ENCODE assay signal across 30 mouse cellular contexts in genomic region chr16:58738205-58738604, GRCm38 (mm10). TPM values are rescaled to one million over a fixed set of nuclear protein-coding genes. Genes with fewer than 3 reads are reported as not detected.
DNase-seq lines count a peak whose midpoint lies in the region; ATAC-seq and TF ChIP-seq lines count a peak whose summit lies in the region.
"Had no signal": no experiment of that assay in that cellular context is flagged by ENCODE, and none has a peak within 500 bp of the region (broad histone marks: within the 10 kb centered on the region; RNA-seq: fewer than 3 reads in every experiment).

No protein-coding gene starts in this region.

- no peak overlapping the region for H3K27ac ChIP-seq in heart, adult 2 months
- H3K27ac ChIP-seq: embryonic facial prominence, embryonic 10.5 days; forebrain, embryonic 12.5 days; hindbrain, embryonic 10.5 days; hindbrain, postnatal 0 days; limb, embryonic 13.5 days; liver, embryonic 13.5 days; macrophage; midbrain, embryonic 13.5 days; neural tube, embryonic 15.5 days; stomach, embryonic 15.5 days had no signal

- H3K9ac ChIP-seq in heart, adult 2 months (ENCODE audit: low read depth, low read length) = no peak overlapping the region
- H3K9ac ChIP-seq: forebrain, embryonic 12.5 days; limb, embryonic 13.5 days; liver, embryonic 13.5 days; lung, embryonic 14.5 days; midbrain, embryonic 13.5 days; neural tube, embryonic 15.5 days; stomach, embryonic 15.5 days had no signal

- no peaks in the 10 kb centered on the region for H3K27me3 ChIP-seq in heart, adult 2 months (ENCODE audit: control insufficient read depth, insufficient read depth, low read length)
- no peaks in the 10 kb centered on the region for H3K27me3 ChIP-seq in E14TG2a.4 (ENCODE audit: insufficient read depth, low read length)
- H3K27me3 ChIP-seq: forebrain, embryonic 12.5 days; limb, embryonic 13.5 days; liver, embryonic 13.5 days; midbrain, embryonic 13.5 days; neural tube, embryonic 15.5 days; stomach, embryonic 15.5 days had no signal

- 83% methylated on average over 4 of the region's 4 CpGs for WGBS in heart, adult 2 months

- H3K79me2 ChIP-seq in heart, adult 2 months (replicated peaks; ENCODE audit: control insufficient read depth, insufficient read depth, low read length) = no peaks in the 10 kb centered on the region

- H3K36me3 ChIP-seq in heart, adult 2 months (ENCODE audit: control insufficient read depth, insufficient read depth, low read length) = no peaks in the 10 kb centered on the region
- H3K36me3 ChIP-seq in E14TG2a.4 (ENCODE audit: insufficient read depth, low read length) = peaks cover 7% of the 10 kb centered on the region

- no peak for TF ChIP-seq EP300 in heart, adult 2 months (IDR thresholded peaks at IDR 0.05; ENCODE audit: insufficient read depth, low read depth, low read length)

- 0 out of 2 replicates have a peak, but pooled peaks have one; percentile 65 for ATAC-seq in common myeloid progenitor, adult 5-6 weeks (replicated peaks; ENCODE audit: low read depth, poor library complexity, severe bottlenecking)
- no peak for ATAC-seq in activated CD4-positive, CD25-positive, alpha-beta regulatory T cell, adult 4 months
- no peak for ATAC-seq in cerebellum, adult (ENCODE audit: insufficient number of reproducible peaks, low FRiP score, low TSS enrichment)
- ATAC-seq: hindbrain, postnatal 0 days; midbrain, embryonic 13.5 days had no signal

- TF ChIP-seq POLR2A in heart, adult 2 months (IDR thresholded peaks at IDR 0.05; ENCODE audit: insufficient read depth, low read depth, low read length) = no peak

- TF ChIP-seq CTCF in heart, adult 2 months (IDR thresholded peaks at IDR 0.05) = peak; percentile 52
- TF ChIP-seq CTCF in E14TG2a.4 (conservative IDR thresholded peaks at IDR 0.05; ENCODE audit: low read length) = peak; percentile 16; the same call in 1 of the 2 replicates

- no peaks in the 10 kb centered on the region for H3K4me1 ChIP-seq in heart, adult 2 months (ENCODE audit: control insufficient read depth, insufficient read depth, low read length)
- H3K4me1 ChIP-seq in E14TG2a.4 (replicated peaks; ENCODE audit: low read depth, low read length) = peaks cover 7% of the 10 kb centered on the region
- H3K4me1 ChIP-seq: embryonic facial prominence, embryonic 10.5 days; forebrain, embryonic 12.5 days; hindbrain, embryonic 10.5 days; limb, embryonic 13.5 days; midbrain, embryonic 13.5 days; neural tube, embryonic 15.5 days; stomach, embryonic 15.5 days had no signal

- no peak for DNase-seq in heart, adult 2 months
- DNase-seq in heart, postnatal 4 days = no peak
- peak; percentile 40 for DNase-seq in 3T3-L1 (ENCODE audit: low read depth, low spot score)
- DNase-seq in frontal cortex, postnatal 10 days (ENCODE audit: low spot score in 2 of 2) = no peak
- DNase-seq: adrenal gland, postnatal 10 days; cerebellum, adult 11-12 months; gastrocnemius, postnatal 14 days; heart, adult 18-20 months; kidney, adult 8-10 months; kidney, postnatal 36 days; lung, embryonic 14.5 days; spleen, adult 18-20 months had no signal

- intact Hi-C loops in heart, adult 2 months (cut with DNase I) = loop anchor here (5.0 to 10.0 kb wide), 2 partner anchors 111 to 833 kb away; no protein-coding TSS in a partner anchor

- no peak overlapping the region for H3K4me3 ChIP-seq in heart, adult 2 months
- no peak overlapping the region for H3K4me3 ChIP-seq in E14TG2a.4 (replicated peaks; ENCODE audit: low read length)
- H3K4me3 ChIP-seq: embryonic facial prominence, embryonic 10.5 days; forebrain, embryonic 12.5 days; hindbrain, embryonic 10.5 days; limb, embryonic 13.5 days; liver, embryonic 13.5 days; midbrain, embryonic 13.5 days; neural tube, embryonic 15.5 days; stomach, embryonic 15.5 days had no signal

- no peaks in the 10 kb centered on the region for H3K9me3 ChIP-seq in E14TG2a.4 (ENCODE audit: low read length)
- H3K9me3 ChIP-seq: embryonic facial prominence, embryonic 10.5 days; forebrain, embryonic 12.5 days; G1E; hindbrain, embryonic 10.5 days; limb, embryonic 13.5 days; liver, embryonic 13.5 days; midbrain, embryonic 13.5 days; neural tube, embryonic 15.5 days; stomach, embryonic 15.5 days had no signal

RNA-seq across cellular contexts. Expression of gene Cldnd1, which starts 10.5 kb away (rescaled TPM):
- total RNA-seq in heart, adult 2 months (2021) = 10 to 100 TPM; 56.2 to 58.8 TPM
- polyA plus RNA-seq in heart, adult 2 months (2012; rRNA removed) = 47.3 and 66.6 TPM in 2 replicates
- total RNA-seq in heart, postnatal 4 days (2021) = 10 to 100 TPM; 73.2 to 79.4 TPM
- total RNA-seq in common myeloid progenitor, adult 5-6 weeks (2017) = 24.0 TPM in 2 replicates
- polyA plus RNA-seq in activated CD4-positive, CD25-positive, alpha-beta regulatory T cell, adult 4 months (2017; shearing (Covaris generic)) = 100 to 1,000 TPM; 229 to 255 TPM

RNA-seq across cellular contexts. Expression of gene Gpr15, which starts 19.3 kb away (rescaled TPM):
- total RNA-seq in heart, adult 2 months (2021) = not detected
- polyA plus RNA-seq in heart, adult 2 months (2012; rRNA removed) = 0.08 TPM in 1 of 2 replicates, not detected in the other
- total RNA-seq in heart, postnatal 4 days (2021) = not detected
- not detected in 2 replicates for total RNA-seq in common myeloid progenitor, adult 5-6 weeks (2017)
- polyA plus RNA-seq in activated CD4-positive, CD25-positive, alpha-beta regulatory T cell, adult 4 months (2017; shearing (Covaris generic)) = 10 to 100 TPM; 22.6 to 23.4 TPM
- total RNA-seq: adrenal gland, postnatal 10 days; gastrocnemius, postnatal 14 days; heart, adult 18-20 months; layer of hippocampus, postnatal 10 days had no signal
- polyA plus RNA-seq: C2C12; embryonic facial prominence, embryonic 10.5 days; G1E; hindbrain, embryonic 10.5 days; hindbrain, postnatal 0 days; limb, embryonic 13.5 days; lung, embryonic 14.5 days; macrophage; midbrain, embryonic 13.5 days; neural tube, embryonic 15.5 days had no signal

RNA-seq across cellular contexts. Expression of gene Olfr172, which starts 24.8 kb away (rescaled TPM):
- not detected for total RNA-seq in heart, adult 2 months (2021)
- not detected in 2 replicates for polyA plus RNA-seq in heart, adult 2 months (2012; rRNA removed)
- not detected for total RNA-seq in heart, postnatal 4 days (2021)
- total RNA-seq in common myeloid progenitor, adult 5-6 weeks (2017) = not detected in 2 replicates
- under 1 TPM in 1 of 2 experiments, not detected in 1; 0.19 TPM for polyA plus RNA-seq in activated CD4-positive, CD25-positive, alpha-beta regulatory T cell, adult 4 months (2017; shearing (Covaris generic))
- total RNA-seq: adrenal gland, postnatal 10 days; G1E; gastrocnemius, postnatal 14 days; heart, adult 18-20 months; hindbrain, postnatal 0 days; layer of hippocampus, postnatal 10 days had no signal
- polyA plus RNA-seq: C2C12; embryonic facial prominence, embryonic 10.5 days; forebrain, embryonic 12.5 days; G1E; heart, embryonic 16.5 days; hindbrain, embryonic 10.5 days; hindbrain, postnatal 0 days; limb, embryonic 13.5 days; liver, embryonic 13.5 days; lung, embryonic 14.5 days; macrophage; midbrain, embryonic 13.5 days; neural tube, embryonic 15.5 days; stomach, embryonic 15.5 days had no signal
